Mouse (Mus musculus): ENCODE measurements around the gene Tsacc.

The Tsacc gene

DNA sequence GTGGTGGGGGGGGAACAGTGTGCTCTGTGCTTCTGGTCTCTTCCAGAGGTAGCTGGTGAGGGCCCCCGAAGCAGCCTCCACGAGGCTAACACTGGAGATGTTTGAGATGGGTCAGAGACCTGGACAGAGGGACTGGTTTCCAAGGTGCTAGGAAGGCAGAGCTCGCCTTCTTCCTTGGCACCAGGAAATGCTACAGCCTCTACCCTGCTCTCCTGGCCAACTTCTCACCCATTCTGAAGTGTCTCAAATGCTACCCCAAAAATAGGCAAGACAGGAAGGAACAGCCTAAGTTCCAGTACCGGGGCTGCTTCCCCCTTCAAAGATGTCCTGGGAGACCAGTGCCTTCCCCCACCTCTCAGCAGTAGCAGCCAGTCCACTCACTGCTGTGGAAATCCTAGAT is 57.4 kb downstream of the Tsacc start:
- DNase-seq (ENCODE audit: low read depth, low spot score), result no peak

DNA sequence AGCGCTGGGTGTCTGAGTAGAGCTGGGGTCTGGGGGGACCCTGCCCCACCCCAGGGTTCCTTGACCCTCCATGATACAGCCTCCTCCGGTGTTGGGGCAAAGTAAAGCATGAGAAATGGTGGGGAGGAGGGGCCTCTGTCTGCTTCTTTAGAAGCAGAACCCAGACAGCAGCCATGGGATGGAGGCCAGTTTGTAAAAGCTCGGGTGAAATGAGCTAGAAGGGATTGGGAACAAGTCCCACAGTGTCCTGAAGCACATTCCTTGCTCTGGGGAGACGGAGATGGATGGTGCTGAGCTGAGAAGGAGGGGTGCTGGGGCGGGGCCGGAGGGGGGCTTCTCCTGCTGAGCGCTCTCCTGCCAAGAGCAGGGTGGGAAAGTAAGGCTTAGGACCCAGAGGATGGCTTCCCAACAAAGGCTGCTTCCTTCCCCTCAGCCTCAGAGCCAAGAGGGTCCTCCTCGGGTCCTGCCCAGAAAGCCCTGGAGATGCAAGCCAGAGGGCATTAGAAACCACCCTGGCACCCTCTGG is 57.9 kb downstream of the Tsacc start:
- DNase-seq (ENCODE audit: low read depth, low spot score), result no peak

DNA sequence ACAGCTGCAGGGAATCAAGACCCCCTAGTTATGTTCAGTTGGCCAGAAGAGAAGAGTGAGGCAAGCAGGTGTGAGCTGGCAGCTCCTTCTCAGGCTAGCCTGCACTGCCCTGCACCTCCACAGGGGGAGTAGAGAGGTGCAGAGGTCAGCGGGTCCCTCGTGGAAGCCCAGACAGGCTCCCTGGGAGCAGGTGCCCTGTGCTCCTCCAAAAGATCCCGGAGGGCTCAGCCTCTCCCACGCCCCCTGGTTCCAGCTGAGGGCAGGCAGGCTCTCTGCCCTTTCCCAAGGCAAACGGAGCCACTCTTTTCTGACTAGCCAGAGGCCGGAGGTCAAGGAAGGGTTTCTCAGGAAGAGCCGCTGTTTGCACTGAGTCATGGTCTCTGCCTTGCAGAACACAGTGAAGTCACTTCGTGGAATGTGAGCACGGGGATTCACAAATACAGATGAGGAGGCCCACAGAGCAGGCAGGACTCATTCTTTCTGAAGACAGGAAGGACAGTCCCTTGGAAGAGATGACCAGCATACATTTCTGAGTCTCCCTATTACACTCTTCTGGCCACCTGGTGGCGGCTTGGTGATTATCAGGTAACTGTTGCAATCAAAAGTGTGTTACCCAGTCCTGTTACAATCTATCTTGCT is 59.1 kb downstream of the Tsacc start:
- no peak for DNase-seq (ENCODE audit: low read depth, low spot score)

DNA sequence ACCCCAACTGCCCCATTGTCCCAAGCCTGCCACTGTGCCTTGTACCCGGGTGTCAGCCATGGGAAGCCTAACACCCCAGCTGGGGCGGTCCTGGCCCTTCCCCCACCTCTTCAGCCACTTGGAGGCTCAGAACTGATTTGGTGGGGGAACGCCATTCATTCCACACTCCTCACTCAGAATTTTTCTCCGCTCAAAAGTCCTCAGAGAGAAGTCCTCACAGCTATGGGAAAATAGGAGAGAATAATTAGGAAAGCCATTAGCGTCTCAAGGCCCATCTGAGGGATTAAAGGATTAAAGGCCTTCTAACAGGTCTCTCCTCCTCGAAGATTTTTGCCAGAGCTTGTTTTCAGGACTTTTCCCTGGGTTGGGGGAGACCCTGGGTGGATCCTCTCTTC is 59.6 kb downstream of the Tsacc start:
- DNase-seq (ENCODE audit: low read depth, low spot score), result no peak

DNA sequence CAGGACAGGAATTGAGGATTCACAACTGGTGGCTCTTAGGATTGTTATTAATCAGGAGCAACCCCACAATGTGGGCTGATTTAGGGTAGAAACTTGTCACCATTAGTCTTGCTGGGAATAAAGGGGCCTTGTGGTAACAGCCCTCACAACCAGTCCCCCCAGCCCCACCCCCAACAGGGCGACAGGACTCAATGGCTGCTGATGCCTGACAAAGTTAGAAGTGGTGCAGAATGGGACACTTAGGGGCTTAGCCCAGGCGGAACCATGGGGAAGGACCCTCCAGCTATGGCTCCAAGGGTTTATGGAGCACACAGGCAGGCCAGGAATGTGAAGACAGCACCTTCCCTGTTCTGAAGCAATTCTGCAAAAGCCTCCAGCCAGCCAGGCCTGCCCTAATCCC is 61.2 kb downstream of the Tsacc start:
- DNase-seq (ENCODE audit: low read depth, low spot score), result no peak

DNA sequence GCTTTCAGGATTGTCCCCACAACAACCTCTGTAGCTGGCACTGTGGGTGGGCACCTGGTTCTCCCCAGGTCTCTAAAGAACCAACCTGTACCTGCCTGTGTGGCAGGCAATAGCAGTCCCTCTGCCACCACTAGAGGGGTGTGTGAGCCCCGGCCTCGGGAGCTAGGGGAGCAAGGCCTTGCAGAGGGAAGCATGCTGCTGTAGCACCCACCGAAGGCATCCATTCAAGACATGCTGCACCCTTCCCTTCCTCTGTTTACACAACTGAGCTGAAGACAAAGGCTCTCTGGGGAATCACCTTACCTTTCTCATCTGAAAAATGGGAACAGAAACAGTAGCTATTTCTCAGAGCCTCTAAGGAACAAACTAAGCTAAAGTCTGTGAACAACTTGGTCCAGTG is 61.6 kb downstream of the Tsacc start:
- no peak for DNase-seq (ENCODE audit: low read depth, low spot score)

DNA sequence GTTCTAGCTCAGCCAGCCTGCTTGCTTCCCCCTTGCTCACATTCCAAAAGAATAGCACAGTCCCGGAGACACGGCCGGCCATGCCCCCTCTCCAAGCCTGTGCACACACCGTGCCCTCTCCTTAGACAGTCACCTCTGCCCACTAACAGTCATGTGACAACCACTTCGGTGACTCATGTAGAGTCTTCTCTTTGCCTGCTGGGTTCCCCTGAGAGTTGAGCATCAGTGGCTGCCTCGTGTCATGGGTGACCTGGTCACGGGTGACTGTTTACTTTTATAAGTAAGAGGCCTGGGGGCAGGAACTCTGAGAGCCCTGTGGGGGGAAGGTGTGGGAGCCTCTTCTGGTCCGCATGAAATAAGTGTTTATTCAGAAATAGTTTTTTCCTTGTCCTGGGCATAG is 62.8 kb downstream of the Tsacc start:
- DNase-seq (ENCODE audit: low read depth, low spot score), result no peak

DNA sequence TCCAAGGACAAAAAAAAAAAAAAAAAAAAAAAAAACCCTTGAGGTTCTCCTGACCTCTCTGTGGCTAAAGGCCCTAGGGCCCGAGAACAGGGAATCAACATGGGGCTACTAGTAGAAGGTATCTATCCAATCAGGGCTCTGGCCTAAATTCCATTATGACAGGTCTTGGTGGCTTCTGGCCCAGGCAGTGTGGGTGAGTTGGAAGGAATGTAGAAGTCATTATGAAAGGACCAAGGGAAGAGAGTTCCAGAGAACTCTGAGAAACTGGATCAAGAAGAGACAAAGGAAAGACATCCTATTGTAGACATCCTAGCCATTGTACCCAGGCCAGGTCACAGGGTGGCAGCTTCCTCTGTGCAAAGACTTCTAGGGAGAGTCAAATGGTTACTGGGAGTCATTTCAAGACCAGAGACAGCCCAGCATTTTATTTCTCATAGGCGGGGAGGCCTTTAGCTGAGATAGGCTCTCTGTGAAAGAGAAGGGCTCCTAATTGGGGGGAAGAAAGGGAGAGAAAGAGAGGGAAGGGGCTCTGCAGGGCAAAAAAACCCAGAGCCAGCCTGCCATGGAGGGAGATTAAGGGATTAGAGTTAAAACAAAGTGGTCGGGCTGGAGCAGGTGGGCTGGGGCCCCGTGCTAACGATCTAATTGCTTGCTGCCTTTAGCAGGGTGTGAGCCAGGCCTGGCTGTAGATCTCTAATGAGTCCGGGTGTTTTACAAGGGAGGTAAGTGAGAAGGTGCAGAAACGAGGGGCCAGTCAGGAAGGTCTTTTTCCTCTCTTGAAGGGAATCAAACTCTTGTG is 63.7 kb downstream of the Tsacc start:
- DNase-seq (ENCODE audit: low read depth, low spot score), result no peak
